Mouse (Mus musculus) liver, adult 2 months (tissue): ENCODE measurements around the gene Ppil1.

Experiments
- CTCF ChIP-seq: fragments of 200-500 bp; IDR thresholded peaks from 2 replicates; pipeline ENCODE4 v1.5.1; 2011; ENCODE audit warnings: low read depth, low read length, control low read depth
- POLR2A ChIP-seq: fragments of 200-500 bp; IDR thresholded peaks from 2 replicates; pipeline ENCODE4 v1.6.1; 2011; ENCODE audit warnings: low read length, control low read depth; ENCODE audit not compliant: insufficient read depth; ENCODE audit errors: extremely low read depth

DNA sequence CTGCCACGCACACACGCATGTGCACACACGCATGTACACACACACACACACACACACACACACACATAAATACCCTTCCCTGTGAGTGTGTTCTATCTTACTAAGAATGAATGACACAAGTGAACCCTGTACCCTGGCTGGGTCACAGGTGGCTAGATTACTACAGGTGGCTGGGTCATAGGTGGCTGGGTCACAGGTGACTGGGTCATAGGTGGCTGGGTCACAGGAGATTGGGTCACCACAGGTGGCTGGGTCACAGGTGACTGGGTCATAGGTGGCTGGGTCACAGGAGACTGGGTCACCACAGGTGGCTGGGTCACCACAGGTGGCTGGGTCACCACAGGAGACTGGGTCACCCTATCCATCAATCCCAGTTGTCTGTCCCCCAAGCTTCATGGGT, 53.9 kb downstream of the Ppil1 start:
- TF ChIP-seq CTCF (no peak), POLR2A (no peak)
